Mouse (Mus musculus) lung, embryonic 14.5 days (tissue): Measurements from ENCODE around the gene Sgcd. TPM values are rescaled to one million over a fixed set of nuclear protein-coding genes. Genes with fewer than 3 reads are reported as not detected.
"Not testable (repeated sequence)": the region's sequence is repeated elsewhere in the genome, so short reads cannot be mapped to it uniquely, and the experiment has no call there.

Source experiments
- ATAC-seq: fragments of 200-750 bp; cut with Nextera tagmentation; 2 replicates; pipeline ENCODE4 v1.8.0; 2017; ENCODE audit warnings: mild to moderate bottlenecking, moderate TSS enrichment, moderate library complexity; ENCODE audit not compliant: insufficient read depth
- DNase-seq: peaks from one replicate; pipeline ENCODE4 v3.0.0-alpha.2; 2015
- H3K27ac ChIP-seq: fragments of 300-500 bp; sonication (generic); 2 replicates; pipeline ENCODE4 v1.5.1; 2014; ENCODE audit warnings: low read depth, mild to moderate bottlenecking, moderate library complexity
- H3K27me3 ChIP-seq: fragments of 300-500 bp; sonication (generic); 2 replicates; pipeline ENCODE4 v1.6.1; 2014; ENCODE audit warnings: low read length, control low read depth; ENCODE audit not compliant: insufficient read depth
- H3K36me3 ChIP-seq: fragments of 300-500 bp; sonication (generic); 2 replicates; pipeline ENCODE4 v1.6.1; 2014; ENCODE audit warnings: control low read depth; ENCODE audit not compliant: insufficient read depth
- H3K4me1 ChIP-seq: fragments of 300-500 bp; sonication (generic); 2 replicates; pipeline ENCODE4 v1.6.1; 2014; ENCODE audit warnings: antibody characterized with exemption, control low read depth; ENCODE audit not compliant: insufficient read depth
- H3K4me2 ChIP-seq: fragments of 300-500 bp; sonication (generic); 2 replicates; pipeline ENCODE4 v1.6.1; 2014; ENCODE audit warnings: mild to moderate bottlenecking
- H3K4me3 ChIP-seq: fragments of 300-500 bp; sonication (generic); 2 replicates; pipeline ENCODE4 v1.5.1; 2014; ENCODE audit warnings: low read depth, low read length
- H3K9ac ChIP-seq: fragments of 300-500 bp; sonication (generic); 2 replicates; pipeline ENCODE4 v1.6.1; 2014
- H3K9me3 ChIP-seq: fragments of 300-500 bp; sonication (generic); 2 replicates; pipeline ENCODE4 v1.6.1; 2016; ENCODE audit warnings: low read depth, low read length, control low read depth
- CTCF ChIP-seq: IDR thresholded peaks from 2 replicates; pipeline ENCODE4 v1.5.1; 2016; ENCODE audit warnings: antibody characterized with exemption, low read depth
- WGBS: fragments of 180-500 bp; shearing (Covaris S2); extraction: QIAGEN DNeasy Blood & Tissue Kit; methylation state at CpG from one replicate; pipeline ENCODE4 v1.1.7; 2014; 5-methylcytosine and 5-hydroxymethylcytosine counted together
- polyA plus RNA-seq: library from polyadenylated mRNA; unstranded; fragments of >200 nt; fragmentation: Nextera tagmentation; extraction: Ambion mirVana; gene quantifications from 2 replicates; pipeline ENCODE4 v1.2.1, GENCODE M21; 2014

The Sgcd gene
- polyA plus RNA-seq, 1 experiment from 2014 or later: 2.5 TPM

DNA sequence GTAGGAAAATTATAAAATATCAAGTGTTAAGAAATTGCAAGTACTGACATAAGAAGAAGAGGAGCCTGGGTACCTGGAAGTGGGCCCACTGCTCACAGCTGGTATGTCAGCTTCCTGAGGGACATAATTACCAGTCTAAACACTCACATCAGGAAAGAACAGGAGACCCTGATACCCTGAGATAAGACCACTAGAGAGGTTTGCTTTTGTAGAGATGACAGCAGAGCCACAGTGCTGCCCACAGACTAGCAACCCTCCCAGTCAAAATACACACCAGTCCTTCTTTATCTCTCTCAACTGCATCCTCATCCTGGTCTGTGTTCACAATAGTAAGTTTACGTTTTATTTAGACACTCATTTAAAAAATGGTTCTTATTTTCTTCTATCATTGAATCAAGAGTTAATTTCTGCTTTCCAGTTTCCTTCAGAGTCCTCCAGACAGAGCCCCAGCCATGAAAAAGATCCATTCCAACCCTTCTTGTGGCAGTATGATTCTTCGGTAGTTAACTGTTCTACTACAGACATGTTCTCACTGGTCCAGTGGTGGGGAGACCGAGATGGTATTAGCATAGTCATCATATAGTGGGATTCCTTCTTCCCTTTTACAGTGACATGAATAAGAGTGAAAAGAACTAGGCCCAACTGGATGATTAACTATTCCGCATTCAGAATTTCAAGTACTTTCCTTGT lies 211.4 kb downstream of the Sgcd start:
- WGBS: 73% methylated on average over 4 of the region's 4 CpGs
- Histone ChIP-seq H3K4me3 (no peak overlapping the region), H3K9me3 (no peaks in the 10 kb centered on the region), H3K4me1 (no peaks in the 10 kb centered on the region), H3K27me3 (no peaks in the 10 kb centered on the region), H3K9ac (no peak overlapping the region), H3K27ac (no peak overlapping the region), H3K4me2 (no peak overlapping the region), H3K36me3 (no peaks in the 10 kb centered on the region)
- no peak for TF ChIP-seq CTCF
- ATAC-seq (no peak), DNase-seq (no peak)

DNA sequence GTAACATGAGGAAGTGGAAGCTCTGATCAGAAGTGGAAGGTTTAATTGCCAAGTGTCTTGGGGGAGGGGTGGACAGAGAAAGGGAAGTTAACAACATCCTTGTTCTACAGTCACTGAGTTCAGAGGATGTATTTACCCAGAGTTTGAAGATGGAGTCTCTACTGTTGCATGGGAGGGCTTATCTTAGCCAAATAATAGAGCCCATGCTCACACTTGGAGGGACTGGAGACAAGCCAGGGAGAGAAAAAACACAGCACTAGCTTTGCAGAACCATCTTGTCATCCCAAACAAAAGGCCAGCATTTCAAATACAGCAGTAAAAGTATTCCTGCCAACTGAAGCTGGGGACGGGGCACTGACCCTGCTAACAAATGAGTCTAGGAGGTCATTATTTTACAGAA lies 212.8 kb downstream of the Sgcd start:
- WGBS: 32% methylated on average over 1 of the region's 1 CpGs
- ATAC-seq: no peak

DNA sequence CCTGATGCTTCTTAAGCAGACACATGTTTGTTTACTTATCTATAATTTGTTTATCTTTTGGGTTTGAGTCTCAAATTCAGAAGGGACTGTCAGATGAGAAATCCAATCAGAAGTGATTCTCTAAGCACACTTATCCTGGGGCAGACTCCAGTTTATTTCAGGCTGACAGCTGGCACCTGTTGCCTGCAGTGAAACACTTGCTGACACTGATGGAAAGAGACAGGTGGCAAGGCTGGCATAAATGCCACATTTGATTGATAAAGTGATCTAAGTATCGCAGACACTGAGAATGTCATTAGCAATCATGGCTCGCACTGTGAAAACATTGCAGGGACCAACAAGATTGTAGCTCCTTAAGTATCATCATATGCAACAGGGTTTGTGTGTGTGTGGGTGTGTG lies 222.9 kb downstream of the Sgcd start:
- H3K27me3 ChIP-seq: no peaks in the 10 kb centered on the region
- WGBS: 46% methylated on average over 2 of the region's 2 CpGs
- H3K27ac ChIP-seq: no peak overlapping the region
- no peaks in the 10 kb centered on the region for H3K36me3 ChIP-seq
- H3K4me2 ChIP-seq: no peak overlapping the region
- no peak overlapping the region for H3K9ac ChIP-seq
- DNase-seq (no peak), ATAC-seq (no peak)
- no peaks in the 10 kb centered on the region for H3K9me3 ChIP-seq
- H3K4me1 ChIP-seq: no peaks in the 10 kb centered on the region
- no peak overlapping the region for H3K4me3 ChIP-seq
- TF ChIP-seq CTCF: no peak

More for the DNA sequence above, 212.8 kb downstream of the Sgcd start:
- Histone ChIP-seq H3K9ac (no peak overlapping the region), H3K4me2 (no peak overlapping the region), H3K27ac (no peak overlapping the region), H3K36me3 (no peaks in the 10 kb centered on the region), H3K27me3 (no peaks in the 10 kb centered on the region), H3K4me3 (no peak overlapping the region), H3K9me3 (no peaks in the 10 kb centered on the region), H3K4me1 (no peaks in the 10 kb centered on the region)
- no peak for TF ChIP-seq CTCF
- peak; percentile 4 for DNase-seq

DNA sequence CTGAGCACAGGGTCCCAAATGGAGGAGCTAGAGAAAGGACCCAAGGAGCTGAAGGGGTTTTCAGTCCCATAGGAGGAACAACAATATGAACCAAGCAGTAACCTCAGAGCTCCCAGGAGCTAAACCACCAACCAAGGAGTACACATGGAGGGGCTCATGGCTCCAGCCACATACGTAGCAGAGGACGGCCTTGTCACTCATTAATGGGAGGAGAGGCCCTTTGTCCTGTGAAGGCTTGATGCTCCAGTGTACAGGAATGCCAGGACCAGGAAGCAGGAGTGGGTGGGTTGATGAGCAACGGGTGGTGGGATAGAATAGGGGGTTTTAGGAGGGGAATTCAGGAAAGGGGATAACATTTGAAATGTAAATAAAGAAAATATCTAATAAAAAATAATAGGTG lies 225.2 kb downstream of the Sgcd start:
- WGBS: 73% methylated on average over 3 of the region's 3 CpGs

DNA sequence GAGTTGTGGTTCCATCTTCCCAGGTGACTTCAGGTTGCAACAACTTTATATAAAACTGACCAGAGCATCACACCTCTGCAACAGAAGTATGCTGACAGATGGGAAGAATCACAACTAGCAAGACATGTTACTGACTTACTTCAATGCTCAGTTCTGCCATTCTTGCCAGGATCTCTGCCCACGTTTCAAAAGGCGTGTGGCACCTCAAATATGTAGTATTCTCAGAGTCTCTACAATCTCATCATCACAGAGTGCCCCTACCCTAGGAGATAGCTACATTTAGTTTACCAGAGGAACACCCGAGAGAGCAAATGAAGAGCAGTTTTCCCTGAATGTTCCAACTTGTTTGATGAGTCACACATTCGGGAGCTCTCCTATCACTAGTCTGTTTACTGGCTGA lies 229.8 kb downstream of the Sgcd start:
- Histone ChIP-seq H3K4me2 (no peak overlapping the region), H3K27me3 (no peaks in the 10 kb centered on the region), H3K27ac (no peak overlapping the region), H3K9me3 (no peaks in the 10 kb centered on the region), H3K4me1 (no peaks in the 10 kb centered on the region), H3K9ac (no peak overlapping the region), H3K4me3 (no peak overlapping the region), H3K36me3 (no peaks in the 10 kb centered on the region)
- ATAC-seq: no peak
- DNase-seq: no peak
- TF ChIP-seq CTCF: no peak
- 81% methylated on average over 4 of the region's 4 CpGs for WGBS

More for the DNA sequence above, 225.2 kb downstream of the Sgcd start:
- not testable (repeated sequence) for H3K9me3 ChIP-seq, H3K4me2 ChIP-seq, DNase-seq, H3K27me3 ChIP-seq, H3K9ac ChIP-seq, H3K36me3 ChIP-seq, ATAC-seq, H3K4me3 ChIP-seq, H3K27ac ChIP-seq, H3K4me1 ChIP-seq

- Histone ChIP-seq H3K9me3 (no peaks in the 10 kb centered on the region), H3K4me3 (no peak overlapping the region), H3K9ac (no peak overlapping the region), H3K27ac (no peak overlapping the region), H3K4me2 (no peak overlapping the region), H3K36me3 (no peaks in the 10 kb centered on the region), H3K27me3 (no peaks in the 10 kb centered on the region), H3K4me1 (no peaks in the 10 kb centered on the region)
- no peak for TF ChIP-seq CTCF
- WGBS: 43% methylated on average over 2 of the region's 2 CpGs
- ATAC-seq (no peak), DNase-seq (no peak)
Observed at GRCm38 (mm10) chr11:47742806-47743205, 246.0 kb downstream of the Sgcd start.

DNA sequence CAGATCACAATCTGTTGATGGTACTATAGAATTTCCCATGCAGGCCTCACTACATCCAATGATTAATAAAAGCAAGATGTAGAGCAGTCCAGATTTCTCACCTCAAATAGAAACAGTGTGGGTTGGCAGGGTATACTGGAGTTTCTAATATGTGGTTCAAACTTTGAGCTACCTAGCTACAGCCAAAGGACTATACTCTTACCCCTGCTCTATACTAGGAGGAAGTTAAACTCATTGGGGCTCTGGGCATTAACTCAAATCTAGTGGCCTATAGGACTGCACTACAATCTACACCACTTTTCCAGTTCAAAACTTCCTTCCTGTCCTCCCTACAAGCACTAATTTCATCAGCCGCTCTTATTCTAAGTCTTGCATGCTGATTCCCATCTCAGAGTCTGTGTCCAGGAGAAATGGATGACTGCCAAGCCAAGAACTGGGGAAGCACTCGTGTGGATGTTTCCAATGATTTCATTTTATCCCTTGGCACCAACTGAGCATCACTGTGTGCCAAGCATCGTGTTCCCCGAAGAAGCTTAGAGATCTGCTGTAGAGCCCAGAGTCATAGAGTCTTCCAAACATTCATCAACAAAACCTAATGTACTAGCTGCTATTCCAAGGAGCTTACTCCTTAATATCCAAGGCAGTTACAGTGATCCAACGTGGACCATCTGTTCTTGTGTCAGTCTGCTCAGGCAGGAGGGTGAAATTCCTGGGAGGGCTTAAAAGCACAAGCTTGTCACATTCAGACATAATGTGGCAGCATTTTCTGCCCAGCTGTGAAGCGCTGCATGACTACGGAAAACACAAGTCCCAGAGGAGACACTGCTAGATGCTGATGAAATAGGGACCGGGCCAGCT lies 283.6 kb downstream of the Sgcd start:
- H3K4me2 ChIP-seq: no peak overlapping the region
- H3K36me3 ChIP-seq: no peaks in the 10 kb centered on the region
- H3K4me1 ChIP-seq: no peaks in the 10 kb centered on the region
- no peaks in the 10 kb centered on the region for H3K9me3 ChIP-seq
- no peaks in the 10 kb centered on the region for H3K27me3 ChIP-seq
- peak; percentile 58; the same call in 1 of the 2 replicates for ATAC-seq
- H3K4me3 ChIP-seq: no peak overlapping the region
- DNase-seq: peak; percentile 51
- H3K9ac ChIP-seq: no peak overlapping the region
- H3K27ac ChIP-seq: no peak overlapping the region
- TF ChIP-seq CTCF: no peak
- 49% methylated on average over 8 of the region's 8 CpGs for WGBS
